Mouse (Mus musculus): ENCODE results near the gene Pik3c2b. TPM values are rescaled to one million over a fixed set of nuclear protein-coding genes. Genes with fewer than 3 reads are reported as not detected.
"Not testable (repeated sequence)": the region's sequence is repeated elsewhere in the genome, so short reads cannot be mapped to it uniquely, and the experiment has no call there.

Gene Pik3c2b
- polyA plus RNA-seq, 1 experiment from 2014 or later: 11.4 TPM

DNA sequence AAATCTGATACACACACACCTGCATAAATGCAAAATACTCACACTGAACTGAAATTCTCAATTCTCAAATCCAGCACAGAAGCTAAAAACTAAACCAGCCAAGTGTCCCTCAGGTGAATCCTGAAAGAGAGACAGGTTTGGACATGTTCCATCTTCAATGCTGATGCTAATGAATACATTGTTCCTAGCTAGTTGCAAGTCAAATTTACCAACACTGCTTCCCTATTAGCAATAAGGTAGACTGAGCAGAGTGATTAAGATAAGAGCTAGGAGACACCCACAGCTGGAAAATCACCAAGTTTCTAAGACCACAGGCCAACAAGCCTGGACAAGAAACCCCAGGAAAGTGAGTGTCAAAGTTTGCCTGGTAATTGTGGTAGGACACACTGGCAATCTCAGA, 26.2 kb upstream of the Pik3c2b start:
- H3K4me2 ChIP-seq (ENCODE audit: low read length): no peak overlapping the region
- DNase-seq (ENCODE audit: low spot score) (no peak), ATAC-seq (replicated peaks; ENCODE audit: low FRiP score, low TSS enrichment, low read depth) (no peak)
- H3K9me3 ChIP-seq (ENCODE audit: control insufficient read depth, low read length): no peaks in the 10 kb centered on the region
- H3K4me1 ChIP-seq (replicated peaks; ENCODE audit: control insufficient read depth, insufficient read depth, low read length): peaks cover 2% of the 10 kb centered on the region
- H3K4me3 ChIP-seq (ENCODE audit: low read depth, low read length): no peak overlapping the region
- H3K36me3 ChIP-seq (ENCODE audit: control insufficient read depth, insufficient read depth, low read length): peaks cover 42% of the 10 kb centered on the region
- H3K27me3 ChIP-seq (replicated peaks; ENCODE audit: control insufficient read depth, insufficient read depth, low read length): no peaks in the 10 kb centered on the region
- H3K27ac ChIP-seq (ENCODE audit: low read depth): no peak overlapping the region
- no peak overlapping the region for H3K9ac ChIP-seq (ENCODE audit: low read length)

DNA sequence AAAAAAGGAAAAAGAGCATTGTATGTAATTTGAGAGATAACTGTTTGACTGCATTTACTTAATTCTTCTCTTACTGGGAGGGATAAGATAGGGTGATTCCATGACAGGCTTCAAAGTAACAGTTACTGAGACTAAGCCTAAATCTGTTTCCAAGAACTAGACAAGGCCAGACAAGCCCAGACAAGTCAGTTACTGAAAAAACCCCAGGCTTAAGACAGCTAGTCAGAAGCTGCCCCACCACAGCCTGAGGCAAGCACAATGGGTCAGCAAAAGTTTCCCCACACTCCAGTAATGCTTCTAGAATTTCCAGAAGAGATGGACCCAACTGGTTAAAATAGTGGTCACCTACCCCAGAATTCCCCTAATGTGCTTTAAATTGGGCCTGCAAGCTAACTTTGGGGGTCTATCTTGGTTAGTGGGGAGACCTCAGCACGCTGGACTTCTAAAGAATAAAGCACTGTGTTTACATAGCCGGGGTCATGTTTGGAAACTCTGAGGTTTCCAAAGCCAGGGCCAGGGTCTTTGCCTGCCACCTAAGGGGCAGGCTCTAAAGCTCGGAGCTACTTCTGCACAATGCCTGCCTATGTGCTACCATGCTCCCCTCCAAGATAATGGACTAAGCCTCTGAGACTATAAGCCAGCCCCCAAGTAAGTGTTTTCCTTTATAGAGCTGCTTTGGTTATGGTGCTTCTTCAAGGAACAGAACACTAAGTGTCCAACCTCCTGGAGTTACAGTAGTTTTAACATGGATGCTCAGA, 25.2 kb upstream of the Pik3c2b start:
- H3K9ac ChIP-seq (ENCODE audit: low read length): no peak overlapping the region
- no peak overlapping the region for H3K4me2 ChIP-seq (ENCODE audit: low read length)
- H3K27ac ChIP-seq (ENCODE audit: low read depth): no peak overlapping the region
- WGBS: 52% methylated on average over 3 of the region's 3 CpGs
- DNase-seq (ENCODE audit: low spot score) (no peak), ATAC-seq (replicated peaks; ENCODE audit: low FRiP score, low TSS enrichment, low read depth) (no peak)
- no peak overlapping the region for H3K4me3 ChIP-seq (ENCODE audit: low read depth, low read length)
- H3K9me3 ChIP-seq (ENCODE audit: control insufficient read depth, low read length): no peaks in the 10 kb centered on the region
- peaks cover 35% of the 10 kb centered on the region for H3K36me3 ChIP-seq (ENCODE audit: control insufficient read depth, insufficient read depth, low read length)
- no peaks in the 10 kb centered on the region for H3K27me3 ChIP-seq (replicated peaks; ENCODE audit: control insufficient read depth, insufficient read depth, low read length)
- peaks cover 3% of the 10 kb centered on the region for H3K4me1 ChIP-seq (replicated peaks; ENCODE audit: control insufficient read depth, insufficient read depth, low read length)

DNA sequence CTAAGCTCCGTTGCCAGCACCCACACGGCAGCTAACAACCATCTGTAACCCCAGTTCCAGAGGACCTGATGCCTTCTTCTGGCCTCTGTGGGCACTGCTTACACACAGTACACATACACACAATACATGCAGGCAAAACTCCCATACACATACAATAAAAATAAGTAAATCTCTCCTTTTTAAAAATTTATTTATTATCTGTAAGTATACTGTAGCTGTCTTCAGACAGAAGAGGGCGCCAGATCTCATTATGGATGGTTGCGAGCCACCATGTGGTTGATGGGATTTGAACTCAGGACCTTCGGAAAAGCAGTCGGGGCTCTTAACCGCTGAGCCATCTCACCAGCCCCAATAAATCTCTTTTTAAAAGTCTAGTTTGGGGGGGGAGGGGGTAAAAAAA, 24.1 kb upstream of the Pik3c2b start:
- Histone ChIP-seq H3K27me3 (replicated peaks; ENCODE audit: control insufficient read depth, insufficient read depth, low read length) (no peaks in the 10 kb centered on the region), H3K9ac (ENCODE audit: low read length) (no peak overlapping the region), H3K36me3 (ENCODE audit: control insufficient read depth, insufficient read depth, low read length) (peaks cover 24% of the 10 kb centered on the region), H3K4me2 (ENCODE audit: low read length) (no peak overlapping the region), H3K9me3 (ENCODE audit: control insufficient read depth, low read length) (no peaks in the 10 kb centered on the region), H3K27ac (ENCODE audit: low read depth) (no peak overlapping the region), H3K4me1 (replicated peaks; ENCODE audit: control insufficient read depth, insufficient read depth, low read length) (peaks cover 3% of the 10 kb centered on the region), H3K4me3 (ENCODE audit: low read depth, low read length) (no peak overlapping the region)
- WGBS: 96% methylated on average over 7 of the region's 7 CpGs
- DNase-seq (ENCODE audit: low spot score): no peak
- no peak for ATAC-seq (replicated peaks; ENCODE audit: low FRiP score, low TSS enrichment, low read depth)

DNA sequence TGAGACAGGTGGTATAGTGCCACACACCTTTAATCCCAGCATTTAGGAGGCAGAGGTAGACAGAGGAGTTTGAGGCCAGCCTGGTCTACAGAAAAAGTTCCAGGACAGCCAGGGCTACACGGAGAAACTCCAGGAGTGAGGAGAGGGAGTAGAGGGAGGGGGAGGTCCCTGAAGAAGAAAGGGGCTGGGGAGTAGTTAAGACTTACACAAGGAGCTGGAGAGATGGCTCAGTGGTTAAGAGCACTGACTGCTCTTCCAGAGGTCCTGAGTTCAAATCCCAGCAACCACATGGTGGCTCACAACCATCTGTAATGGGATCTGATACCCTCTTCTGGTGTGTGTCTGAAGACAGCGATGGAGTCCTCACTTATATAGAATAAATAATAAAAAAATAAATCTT, 23.5 kb upstream of the Pik3c2b start:
- 100% methylated on average over 2 of the region's 2 CpGs for WGBS
- H3K9ac ChIP-seq (ENCODE audit: low read length); ATAC-seq (replicated peaks; ENCODE audit: low FRiP score, low TSS enrichment, low read depth); H3K4me1 ChIP-seq (replicated peaks; ENCODE audit: control insufficient read depth, insufficient read depth, low read length); H3K27me3 ChIP-seq (replicated peaks; ENCODE audit: control insufficient read depth, insufficient read depth, low read length); H3K4me2 ChIP-seq (ENCODE audit: low read length); H3K4me3 ChIP-seq (ENCODE audit: low read depth, low read length); H3K27ac ChIP-seq (ENCODE audit: low read depth); H3K9me3 ChIP-seq (ENCODE audit: control insufficient read depth, low read length); DNase-seq (ENCODE audit: low spot score): not testable (repeated sequence)
- H3K36me3 ChIP-seq (ENCODE audit: control insufficient read depth, insufficient read depth, low read length): peaks cover 20% of the 10 kb centered on the region

DNA sequence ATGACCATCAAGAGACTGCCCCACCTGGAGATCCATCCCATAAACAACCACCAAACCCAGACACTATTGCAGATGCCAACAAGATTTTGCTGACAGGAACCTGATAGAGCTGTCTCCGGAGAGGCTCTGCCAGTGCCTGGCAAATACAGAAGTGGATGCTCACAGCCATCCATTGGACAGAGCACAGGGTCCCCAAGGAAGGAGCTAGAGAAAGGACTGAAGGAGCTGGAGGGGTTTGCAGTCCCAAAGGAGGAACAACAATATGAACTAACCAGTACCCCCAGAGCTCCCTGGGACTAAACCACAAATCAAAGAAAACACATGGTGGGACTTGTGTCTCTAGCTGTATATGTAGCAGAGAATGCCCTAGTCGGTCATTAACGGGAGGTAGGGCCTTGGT, 21.7 kb upstream of the Pik3c2b start:
- Histone ChIP-seq H3K4me3 (ENCODE audit: low read depth, low read length) (peak overlapping the region; percentile 59; the same call in 1 of the 2 replicates), H3K4me2 (ENCODE audit: low read length) (peak overlapping the region; percentile 85; the same call in 1 of the 2 replicates)
- H3K9ac ChIP-seq (ENCODE audit: low read length); DNase-seq (ENCODE audit: low spot score); H3K27me3 ChIP-seq (replicated peaks; ENCODE audit: control insufficient read depth, insufficient read depth, low read length); H3K9me3 ChIP-seq (ENCODE audit: control insufficient read depth, low read length); H3K27ac ChIP-seq (ENCODE audit: low read depth); ATAC-seq (replicated peaks; ENCODE audit: low FRiP score, low TSS enrichment, low read depth); H3K36me3 ChIP-seq (ENCODE audit: control insufficient read depth, insufficient read depth, low read length); H3K4me1 ChIP-seq (replicated peaks; ENCODE audit: control insufficient read depth, insufficient read depth, low read length): not testable (repeated sequence)
- 95% methylated on average over 3 of the region's 3 CpGs for WGBS

DNA sequence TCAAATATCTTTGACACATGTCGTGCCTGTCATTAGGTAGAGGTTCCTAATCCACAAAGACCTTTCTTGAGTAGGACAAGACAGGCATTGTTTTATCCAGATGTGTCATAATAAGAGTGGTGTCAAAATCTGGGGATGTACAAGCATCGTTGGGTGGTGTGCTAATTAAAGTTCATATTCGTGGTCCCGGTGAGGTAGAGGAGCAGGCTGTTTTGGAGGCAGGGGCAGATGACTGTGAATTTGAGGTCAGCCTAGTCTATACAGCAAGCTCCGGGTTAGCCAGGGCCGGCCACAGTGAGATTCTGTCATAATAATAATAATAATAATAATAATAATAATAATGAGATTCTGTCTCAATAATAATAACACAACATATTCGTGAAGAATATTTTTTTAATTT, 21.0 kb upstream of the Pik3c2b start:
- Histone ChIP-seq H3K9ac (ENCODE audit: low read length) (peak overlapping the region; percentile 83), H3K36me3 (ENCODE audit: control insufficient read depth, insufficient read depth, low read length) (no peaks in the 10 kb centered on the region), H3K27ac (ENCODE audit: low read depth) (peak overlapping the region; percentile 87), H3K4me1 (replicated peaks; ENCODE audit: control insufficient read depth, insufficient read depth, low read length) (peaks cover 3% of the 10 kb centered on the region), H3K4me2 (ENCODE audit: low read length) (peak overlapping the region; percentile 85), H3K27me3 (replicated peaks; ENCODE audit: control insufficient read depth, insufficient read depth, low read length) (no peaks in the 10 kb centered on the region), H3K9me3 (ENCODE audit: control insufficient read depth, low read length) (no peaks in the 10 kb centered on the region), H3K4me3 (ENCODE audit: low read depth, low read length) (peak overlapping the region; percentile 59)
- DNase-seq (ENCODE audit: low spot score): no peak
- 38% methylated on average over 7 of the region's 7 CpGs for WGBS
- ATAC-seq (replicated peaks; ENCODE audit: low FRiP score, low TSS enrichment, low read depth): no peak

DNA sequence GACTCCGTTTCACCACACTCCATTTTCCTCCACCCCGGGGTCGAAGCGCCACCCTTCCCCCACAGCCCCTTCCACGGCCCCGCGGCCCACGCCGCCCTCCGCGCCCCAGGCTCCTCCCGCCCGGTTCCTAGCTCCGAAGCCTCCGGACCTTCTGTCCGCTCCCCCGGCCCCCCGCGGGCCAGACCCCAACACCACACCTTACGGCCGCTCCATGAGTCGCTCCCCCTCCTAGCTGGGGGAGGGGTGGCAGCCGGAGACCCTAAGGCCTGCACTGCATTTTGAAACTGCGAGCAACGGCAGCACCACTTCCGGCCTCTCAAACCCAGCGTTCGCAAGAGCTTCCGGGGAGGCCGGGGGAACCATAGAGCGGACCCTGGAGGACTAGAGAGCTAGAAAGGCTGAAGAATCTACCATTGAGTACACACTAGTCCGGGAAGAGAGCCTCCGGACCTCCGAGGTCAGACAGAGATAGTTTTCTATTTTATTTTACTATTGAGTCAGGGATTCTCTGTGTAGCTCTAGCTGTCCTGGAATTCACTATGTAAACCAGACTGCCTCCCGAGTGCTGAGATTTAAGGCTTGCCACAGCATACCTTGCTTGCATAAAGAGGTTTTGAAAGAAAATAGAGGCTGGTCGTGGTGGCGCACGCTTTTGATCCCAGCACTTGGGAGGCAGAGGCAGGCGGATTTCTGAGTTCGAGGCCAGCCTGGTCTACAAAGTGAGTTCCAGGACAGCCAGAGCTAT, 20.2 kb upstream of the Pik3c2b start:
- ATAC-seq (replicated peaks; ENCODE audit: low FRiP score, low TSS enrichment, low read depth) (peak; percentile 96), DNase-seq (ENCODE audit: low spot score) (peak; percentile 95)
- Histone ChIP-seq H3K4me1 (replicated peaks; ENCODE audit: control insufficient read depth, insufficient read depth, low read length) (peaks cover 3% of the 10 kb centered on the region), H3K36me3 (ENCODE audit: control insufficient read depth, insufficient read depth, low read length) (no peaks in the 10 kb centered on the region), H3K9ac (ENCODE audit: low read length) (peak overlapping the region; percentile 83), H3K9me3 (ENCODE audit: control insufficient read depth, low read length) (no peaks in the 10 kb centered on the region), H3K4me2 (ENCODE audit: low read length) (peak overlapping the region; percentile 85), H3K27me3 (replicated peaks; ENCODE audit: control insufficient read depth, insufficient read depth, low read length) (no peaks in the 10 kb centered on the region), H3K27ac (ENCODE audit: low read depth) (peak overlapping the region; percentile 87), H3K4me3 (ENCODE audit: low read depth, low read length) (peak overlapping the region; percentile 59)
- under 1% methylated on average over 40 of the region's 40 CpGs for whole genome bisulfite sequencing

DNA sequence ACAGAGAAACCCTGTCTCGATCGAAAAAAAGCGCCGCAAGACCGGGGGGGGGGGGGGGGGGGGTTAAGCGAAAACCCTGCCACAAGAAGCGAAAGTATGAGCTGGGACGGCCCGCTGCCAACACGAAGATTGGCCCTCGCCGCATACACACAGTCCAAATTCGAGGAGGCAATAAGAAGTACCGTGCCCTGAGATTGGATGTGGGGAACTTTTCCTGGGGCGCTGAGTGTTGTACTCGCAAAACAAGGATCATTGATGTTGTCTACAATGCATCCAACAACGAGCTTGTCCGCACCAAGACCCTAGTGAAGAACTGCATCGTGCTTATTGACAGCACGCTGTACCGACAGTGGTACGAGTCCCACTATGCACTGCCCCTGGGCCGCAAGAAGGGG, 19.7 kb upstream of the Pik3c2b start:
- H3K4me2 ChIP-seq (ENCODE audit: low read length): peak overlapping the region; percentile 85; the same call in 1 of the 2 replicates
- peak overlapping the region; percentile 87 for H3K27ac ChIP-seq (ENCODE audit: low read depth)
- 26% methylated on average over 23 of the region's 23 CpGs for WGBS
- H3K36me3 ChIP-seq (ENCODE audit: control insufficient read depth, insufficient read depth, low read length); ATAC-seq (replicated peaks; ENCODE audit: low FRiP score, low TSS enrichment, low read depth); H3K27me3 ChIP-seq (replicated peaks; ENCODE audit: control insufficient read depth, insufficient read depth, low read length); H3K9me3 ChIP-seq (ENCODE audit: control insufficient read depth, low read length); DNase-seq (ENCODE audit: low spot score); H3K4me1 ChIP-seq (replicated peaks; ENCODE audit: control insufficient read depth, insufficient read depth, low read length): not testable (repeated sequence)
- peak overlapping the region; percentile 59 for H3K4me3 ChIP-seq (ENCODE audit: low read depth, low read length)
- peak overlapping the region; percentile 83 for H3K9ac ChIP-seq (ENCODE audit: low read length)
